Mouse (Mus musculus) heart, postnatal 0 days (tissue): ENCODE measurements at regions not wholly inside any gene's neighbourhood (a gene's known extent, or its start where the extent isn't known, plus 50 kb on each side); places are given as distances from the start of the nearest gene placed in this dataset.

Source experiments
- CTCF ChIP-seq: IDR thresholded peaks from 2 replicates; pipeline ENCODE4 v1.5.1; 2016; ENCODE audit warnings: antibody characterized with exemption, control low read depth, low read depth
- EP300 ChIP-seq: IDR thresholded peaks from 2 replicates; pipeline ENCODE4 v1.6.1; 2016; ENCODE audit warnings: antibody characterized with exemption, low read depth

- TF ChIP-seq CTCF, result no peak
- TF ChIP-seq EP300, result no peak
Observed at GRCm38 (mm10) chr5:133113183-133113582, 570.0 kb upstream of the Auts2 start.
